Mouse (Mus musculus) liver, embryonic 14.5 days (tissue): ENCODE measurements around the gene Slc22a16. TPM values are rescaled to one million over a fixed set of nuclear protein-coding genes. Genes with fewer than 3 reads are reported as not detected.
A peak's percentile ranks its signal among the peaks of the same experiment; 100 is the strongest.

Experiments used
- ATAC-seq: fragments of 200-750 bp; cut with Nextera tagmentation; 2 replicates; pipeline ENCODE4 v1.8.0; 2017; ENCODE audit warnings: moderate number of reproducible peaks, mild to moderate bottlenecking, moderate library complexity; ENCODE audit not compliant: insufficient read depth
- DNase-seq, 3 experiments: peaks; one replicate each; pipeline ENCODE4 v3.0.0-alpha.2; 2012 to 2013; ENCODE audit warnings: low read depth in 3 of 3, low spot score in 3 of 3
- H3K27ac ChIP-seq: fragments of 300-500 bp; sonication (generic); 2 replicates; pipeline ENCODE4 v1.5.1; 2014; ENCODE audit warnings: moderate library complexity, mild to moderate bottlenecking, control low read depth, inconsistent platforms
- H3K27me3 ChIP-seq: fragments of 300-500 bp; sonication (generic); 2 replicates; pipeline ENCODE4 v1.6.1; 2014; ENCODE audit warnings: mild to moderate bottlenecking, low read length, moderate library complexity; ENCODE audit not compliant: control insufficient read depth, insufficient read depth
- H3K36me3 ChIP-seq: fragments of 300-500 bp; sonication (generic); replicated peaks from 2 replicates; pipeline ENCODE4 v1.6.1; 2014; ENCODE audit warnings: low read depth; ENCODE audit not compliant: control insufficient read depth, insufficient read depth
- H3K4me1 ChIP-seq, 2 experiments: fragments of 200-500 bp in 1 of 2; fragments of 300-500 bp in 1 of 2; sonication (generic) in 1 of 2; replicated peaks; 2 replicates each; pipeline ENCODE4 v1.6.1; 2012 to 2014; ENCODE audit warnings: antibody characterized with exemption in 1 of 2, inconsistent platforms in 1 of 2, low read length in 1 of 2; ENCODE audit not compliant: control insufficient read depth in 2 of 2, insufficient read depth in 2 of 2
- H3K4me2 ChIP-seq: fragments of 300-500 bp; sonication (generic); 2 replicates; pipeline ENCODE4 v1.6.1; 2014; ENCODE audit warnings: low read depth, mild to moderate bottlenecking, control low read depth, moderate library complexity
- H3K4me3 ChIP-seq, 2 experiments: fragments of 200-500 bp in 1 of 2; fragments of 300-500 bp in 1 of 2; sonication (generic) in 1 of 2; 2 replicates each; pipeline ENCODE4 v1.5.1; 2012 to 2014; ENCODE audit warnings: low read depth in 2 of 2, low read length in 2 of 2, mild to moderate bottlenecking in 2 of 2, control low read depth in 1 of 2, inconsistent platforms in 1 of 2, moderate library complexity in 1 of 2; ENCODE audit not compliant: insufficient read depth in 1 of 2
- H3K9ac ChIP-seq: fragments of 300-500 bp; sonication (generic); replicated peaks from 2 replicates; pipeline ENCODE4 v1.6.1; 2014; ENCODE audit warnings: mild to moderate bottlenecking, control low read depth, moderate library complexity
- H3K9me3 ChIP-seq: fragments of 300-500 bp; sonication (generic); 2 replicates; pipeline ENCODE4 v1.6.1; 2016; ENCODE audit warnings: low read length, mixed read lengths; ENCODE audit not compliant: control insufficient read depth
- CTCF ChIP-seq: IDR thresholded peaks from 2 replicates; pipeline ENCODE4 v1.5.1; 2016; ENCODE audit warnings: antibody characterized with exemption, low read depth, control low read depth
- EP300 ChIP-seq: IDR thresholded peaks from 2 replicates; pipeline ENCODE4 v1.6.1; 2016; ENCODE audit warnings: antibody characterized with exemption, low read depth
- WGBS: fragments of 180-500 bp; shearing (Covaris S2); extraction: QIAGEN DNeasy Blood & Tissue Kit; methylation state at CpG from one replicate; pipeline ENCODE4 v1.1.7; 2014; ENCODE audit not compliant: insufficient replicate concordance; 5-methylcytosine and 5-hydroxymethylcytosine counted together
- polyA plus RNA-seq, 2 experiments: library from polyadenylated mRNA; depleted of rRNA in 1 of 2; stranded (reverse) in 1 of 2; unstranded in 1 of 2; fragments of >200 nt; fragmentation: Nextera tagmentation in 1 of 2; extraction: Ambion mirVana in 1 of 2; gene quantifications; 2 replicates each; pipeline versions ENCODE4 v1.2.1 to v1.2.3; 2012 to 2014

The Slc22a16 gene
- polyA plus RNA-seq (2012; rRNA removed): not detected in 2 replicates
- not detected in 2 replicates for polyA plus RNA-seq (2014; fragmentation: Nextera tagmentation; extraction: Ambion mirVana)

DNA sequence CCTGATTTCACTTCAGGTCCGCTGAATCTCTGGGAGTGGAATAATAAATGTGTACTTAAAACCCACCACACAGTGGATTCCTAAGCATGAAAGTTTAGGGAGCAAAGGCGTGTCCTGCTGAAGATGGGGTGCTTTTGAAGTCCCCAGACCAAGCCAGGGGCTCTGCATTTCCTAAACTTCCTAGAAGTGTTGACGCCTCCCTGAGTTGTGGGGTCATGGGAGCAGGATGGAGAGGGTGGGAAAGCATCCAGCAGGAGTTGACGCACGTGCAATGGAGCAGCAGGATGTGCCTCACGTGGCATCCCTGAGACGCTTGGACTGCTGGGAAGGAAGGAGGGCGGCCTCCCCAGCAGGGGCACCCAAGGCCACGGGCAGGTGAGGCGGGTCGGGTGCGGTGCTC is at the start of gene Slc22a16:
TSS of gene Slc22a16 (plus strand) at position 301 of the 400 bp plus-strand sequence.
- no peak for ATAC-seq
- H3K9me3 ChIP-seq: no peaks in the 10 kb centered on the region
- no peaks in the 10 kb centered on the region for H3K4me1 ChIP-seq
- H3K36me3 ChIP-seq: no peaks in the 10 kb centered on the region
- H3K4me2 ChIP-seq: no peak within 1 kb of the TSS
- H3K27me3 ChIP-seq: no peaks in the 10 kb centered on the region
- no peak within 1 kb of the TSS for H3K4me3 ChIP-seq
- no peak for TF ChIP-seq EP300
- TF ChIP-seq CTCF: no peak
- H3K27ac ChIP-seq: no peak within 1 kb of the TSS
- no peak within 1 kb of the TSS for H3K9ac ChIP-seq
- 73% methylated on average over 12 of the region's 12 CpGs for WGBS
- DNase-seq: no peak

- Histone ChIP-seq H3K9me3 (no peaks in the 10 kb centered on the region), H3K9ac (no peak overlapping the region), H3K27ac (no peak overlapping the region), H3K4me3 (no peak overlapping the region), H3K4me1 (peaks cover 0 to 17% of the 10 kb centered on the region in 2 experiments; a peak in 2 of 4 replicates), H3K36me3 (no peaks in the 10 kb centered on the region), H3K4me2 (no peak overlapping the region), H3K27me3 (no peaks in the 10 kb centered on the region)
- WGBS: 44% methylated on average over 12 of the region's 12 CpGs
- ATAC-seq: no peak
- DNase-seq: no peak
- TF ChIP-seq CTCF (no peak), EP300 (no peak)
Measured at GRCm38 (mm10) chr10:40521579-40521978, 48.6 kb upstream of the Slc22a16 start.

DNA sequence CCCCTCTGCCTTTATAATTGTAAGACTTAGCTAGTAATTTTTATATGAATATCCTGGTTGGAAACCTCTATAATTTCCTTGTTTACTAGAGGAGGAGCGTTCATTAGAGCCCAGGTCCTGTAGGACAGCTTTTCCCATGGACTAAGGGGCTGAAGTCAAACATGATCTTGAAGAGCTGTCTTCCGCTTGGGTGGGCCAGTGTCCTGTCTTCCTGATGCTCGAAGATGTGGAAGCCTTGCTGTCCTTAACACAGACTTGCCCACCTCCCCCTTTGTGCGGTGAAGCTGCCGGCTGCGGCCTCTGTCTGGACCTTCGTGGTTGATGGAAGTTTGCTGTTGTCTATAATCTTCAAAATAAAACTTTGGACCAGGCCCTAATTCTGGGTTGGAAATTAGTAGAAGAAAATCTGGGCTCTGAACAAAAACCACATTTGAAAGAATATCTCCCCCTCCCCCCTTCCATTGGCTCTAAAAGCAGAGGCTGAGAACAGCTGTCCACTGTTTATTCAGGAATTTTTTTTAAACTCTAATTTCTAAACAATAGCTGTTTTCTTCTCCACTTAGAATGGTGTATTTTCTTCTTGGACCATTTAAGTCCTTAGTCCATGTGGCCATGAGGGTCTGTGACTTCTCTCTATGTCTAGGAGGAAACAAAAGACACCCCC is 46.7 kb upstream of the Slc22a16 start:
- DNase-seq: no peak
- WGBS: 70% methylated on average over 7 of the region's 7 CpGs
- H3K9ac ChIP-seq: no peak overlapping the region

GRCm38 (mm10) chr10:40524032-40524806 is 45.9 kb upstream of the Slc22a16 start:
- Histone ChIP-seq H3K4me1 (peaks cover 0 to 28% of the 10 kb centered on the region in 2 experiments; a peak in 2 of 4 replicates), H3K27ac (no peak overlapping the region), H3K9me3 (no peaks in the 10 kb centered on the region), H3K4me2 (no peak overlapping the region), H3K36me3 (no peaks in the 10 kb centered on the region), H3K4me3 (no peak overlapping the region), H3K27me3 (no peaks in the 10 kb centered on the region), H3K9ac (no peak overlapping the region)
- no peak for TF ChIP-seq EP300
- no peak for TF ChIP-seq CTCF
- DNase-seq: no peak
- no peak for ATAC-seq
- 59% methylated on average over 9 of the region's 9 CpGs for WGBS

More for the DNA sequence above, 46.7 kb upstream of the Slc22a16 start:
- ATAC-seq: no peak
- Histone ChIP-seq H3K4me3 (no peak overlapping the region), H3K27me3 (no peaks in the 10 kb centered on the region), H3K9me3 (no peaks in the 10 kb centered on the region), H3K36me3 (no peaks in the 10 kb centered on the region), H3K4me2 (no peak overlapping the region), H3K27ac (no peak overlapping the region), H3K4me1 (peaks cover 0 to 26% of the 10 kb centered on the region in 2 experiments; a peak in 2 of 4 replicates)
- TF ChIP-seq CTCF: no peak
- TF ChIP-seq EP300: no peak

DNA sequence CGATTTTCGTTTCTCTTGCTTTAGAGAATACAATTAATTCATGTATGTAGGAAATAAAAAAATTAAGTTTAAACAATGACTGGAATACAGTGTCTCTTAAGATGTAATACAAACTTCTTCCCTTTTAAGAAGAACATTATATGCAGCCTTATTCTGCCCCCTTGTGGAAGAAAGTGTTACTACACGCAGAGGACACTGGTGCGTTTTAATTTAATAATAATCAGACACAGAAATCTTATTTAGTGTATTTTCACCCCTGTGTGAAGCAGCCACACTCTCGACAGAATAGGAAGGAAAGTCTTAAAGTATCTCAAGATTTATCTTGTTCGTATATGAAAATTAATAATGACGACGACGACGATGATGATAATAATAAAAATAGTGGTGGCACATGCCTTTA is 45.1 kb upstream of the Slc22a16 start:
- Histone ChIP-seq H3K4me1 (peaks cover 0 to 31% of the 10 kb centered on the region in 2 experiments; a peak in 2 of 4 replicates), H3K27ac (no peak overlapping the region), H3K4me3 (no peak overlapping the region), H3K9ac (no peak overlapping the region), H3K27me3 (no peaks in the 10 kb centered on the region), H3K9me3 (no peaks in the 10 kb centered on the region), H3K4me2 (no peak overlapping the region), H3K36me3 (no peaks in the 10 kb centered on the region)
- TF ChIP-seq CTCF (peak; percentile 76), EP300 (no peak)
- ATAC-seq (no peak), DNase-seq (peak; percentile 41 to 65 (median 57))
- 23% methylated on average over 10 of the region's 10 CpGs for WGBS
